Mouse (Mus musculus) megakaryocyte, embryonic 14.5 days (primary cell): ENCODE measurements around the gene 1700092M07Rik.

ENCODE experiments used
- FLI1 ChIP-seq: IDR thresholded peaks from 2 replicates; pipeline ENCODE4 v1.6.1; 2012; ENCODE audit warnings: low read length, inconsistent platforms, mixed read lengths
- GATA1 ChIP-seq: IDR thresholded peaks from 3 replicates; pipeline ENCODE4 v1.6.1; 2012; ENCODE audit warnings: mixed read lengths, low read length, inconsistent platforms, borderline replicate concordance

GRCm38 (mm10) chr19:8705026-8705708 is 35.4 kb upstream of the 1700092M07Rik start:
- TF ChIP-seq GATA1 (no peak), FLI1 (no peak)
